Mouse (Mus musculus): Measurements from ENCODE around the gene Itpr1. TPM values are rescaled to one million over a fixed set of nuclear protein-coding genes. Genes with fewer than 3 reads are reported as not detected.

Itpr1 gene
- polyA plus RNA-seq, 1 experiment from 2014 or later, result 15.6 TPM

- Histone ChIP-seq H3K9me3 (ENCODE audit: control insufficient read depth, low read length) (no peaks in the 10 kb centered on the region), H3K9ac (ENCODE audit: low read length) (no peak overlapping the region), H3K36me3 (ENCODE audit: control insufficient read depth, insufficient read depth, low read length) (no peaks in the 10 kb centered on the region), H3K4me3 (ENCODE audit: low read depth, low read length) (no peak overlapping the region), H3K27ac (ENCODE audit: low read depth) (no peak overlapping the region), H3K4me2 (ENCODE audit: low read length) (no peak overlapping the region), H3K4me1 (replicated peaks; ENCODE audit: control insufficient read depth, insufficient read depth, low read length) (no peaks in the 10 kb centered on the region), H3K27me3 (replicated peaks; ENCODE audit: control insufficient read depth, insufficient read depth, low read length) (no peaks in the 10 kb centered on the region)
- WGBS, result 71% methylated on average over 2 of the region's 2 CpGs
- no peak for DNase-seq (ENCODE audit: low spot score)
- no peak for ATAC-seq (replicated peaks; ENCODE audit: low FRiP score, low TSS enrichment, low read depth)
Measured at GRCm38 (mm10) chr6:108321653-108322052, 108.8 kb downstream of the Itpr1 start.

DNA sequence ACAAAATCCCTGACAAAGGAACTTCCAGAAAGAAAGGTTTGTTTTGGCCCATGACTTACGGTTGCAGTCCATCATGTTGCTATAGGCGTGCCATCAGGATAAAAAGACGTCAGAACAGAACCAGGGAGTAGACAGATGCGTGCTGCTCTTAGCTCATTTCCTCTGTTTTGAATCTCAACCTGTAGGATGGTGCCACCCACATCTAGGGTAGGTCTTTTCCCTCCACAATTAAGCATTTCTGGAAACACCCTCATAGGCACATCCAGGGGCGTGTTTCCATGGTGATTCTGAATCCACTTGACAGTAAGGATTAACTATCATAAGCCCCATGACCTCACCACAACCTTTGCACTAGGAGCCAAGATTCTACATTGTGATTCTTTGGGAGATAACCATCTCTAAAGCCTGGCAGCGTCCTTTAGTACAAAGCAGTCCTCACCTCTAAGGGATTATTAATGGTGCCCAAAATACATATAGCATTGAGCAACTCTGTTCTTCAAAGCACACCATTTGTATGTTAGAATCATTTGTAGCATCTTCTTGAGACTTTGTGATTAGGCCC lies 111.6 kb downstream of the Itpr1 start:
- H3K27me3 ChIP-seq (replicated peaks; ENCODE audit: control insufficient read depth, insufficient read depth, low read length), result no peaks in the 10 kb centered on the region
- no peak overlapping the region for H3K9ac ChIP-seq (ENCODE audit: low read length)
- no peak overlapping the region for H3K4me3 ChIP-seq (ENCODE audit: low read depth, low read length)
- H3K36me3 ChIP-seq (ENCODE audit: control insufficient read depth, insufficient read depth, low read length), result no peaks in the 10 kb centered on the region
- ATAC-seq (replicated peaks; ENCODE audit: low FRiP score, low TSS enrichment, low read depth) (no peak), DNase-seq (ENCODE audit: low spot score) (no peak)
- H3K4me1 ChIP-seq (replicated peaks; ENCODE audit: control insufficient read depth, insufficient read depth, low read length), result no peaks in the 10 kb centered on the region
- WGBS, result 75% methylated on average over 6 of the region's 6 CpGs
- H3K27ac ChIP-seq (ENCODE audit: low read depth), result no peak overlapping the region
- H3K9me3 ChIP-seq (ENCODE audit: control insufficient read depth, low read length), result no peaks in the 10 kb centered on the region
- no peak overlapping the region for H3K4me2 ChIP-seq (ENCODE audit: low read length)

GRCm38 (mm10) chr6:108325400-108325799 lies 112.5 kb downstream of the Itpr1 start:
- no peak overlapping the region for H3K27ac ChIP-seq (ENCODE audit: low read depth)
- WGBS, result 91% methylated on average over 10 of the region's 10 CpGs
- H3K4me2 ChIP-seq (ENCODE audit: low read length), result no peak overlapping the region
- H3K36me3 ChIP-seq (ENCODE audit: control insufficient read depth, insufficient read depth, low read length), result no peaks in the 10 kb centered on the region
- DNase-seq (ENCODE audit: low spot score) (no peak), ATAC-seq (replicated peaks; ENCODE audit: low FRiP score, low TSS enrichment, low read depth) (no peak)
- no peak overlapping the region for H3K4me3 ChIP-seq (ENCODE audit: low read depth, low read length)
- no peaks in the 10 kb centered on the region for H3K27me3 ChIP-seq (replicated peaks; ENCODE audit: control insufficient read depth, insufficient read depth, low read length)
- H3K9ac ChIP-seq (ENCODE audit: low read length), result no peak overlapping the region
- no peaks in the 10 kb centered on the region for H3K4me1 ChIP-seq (replicated peaks; ENCODE audit: control insufficient read depth, insufficient read depth, low read length)
- no peaks in the 10 kb centered on the region for H3K9me3 ChIP-seq (ENCODE audit: control insufficient read depth, low read length)

DNA sequence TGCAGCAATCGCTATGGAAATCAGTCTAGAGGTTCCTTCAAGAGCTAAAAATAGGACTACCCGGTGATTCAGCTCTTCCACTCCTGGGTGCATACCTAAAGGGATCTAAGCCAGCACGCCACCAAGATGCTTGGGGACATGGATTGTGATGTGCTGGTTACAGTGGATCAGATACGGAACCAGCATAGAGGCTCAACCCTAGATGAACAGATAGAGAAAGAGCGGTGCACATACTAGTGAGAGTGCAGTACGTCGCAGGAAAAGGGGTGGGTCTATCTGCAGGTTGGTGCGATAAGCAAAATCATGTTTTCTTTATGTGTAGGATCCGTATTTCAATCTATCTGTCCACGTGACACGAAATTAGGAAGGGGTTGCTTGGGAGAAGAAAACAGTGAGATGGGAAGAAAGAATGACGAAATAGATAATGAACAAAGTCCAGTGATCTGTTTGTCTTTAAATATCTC lies 113.1 kb downstream of the Itpr1 start:
- no peak for ATAC-seq (replicated peaks; ENCODE audit: low FRiP score, low TSS enrichment, low read depth)
- 88% methylated on average over 12 of the region's 12 CpGs for WGBS

DNA sequence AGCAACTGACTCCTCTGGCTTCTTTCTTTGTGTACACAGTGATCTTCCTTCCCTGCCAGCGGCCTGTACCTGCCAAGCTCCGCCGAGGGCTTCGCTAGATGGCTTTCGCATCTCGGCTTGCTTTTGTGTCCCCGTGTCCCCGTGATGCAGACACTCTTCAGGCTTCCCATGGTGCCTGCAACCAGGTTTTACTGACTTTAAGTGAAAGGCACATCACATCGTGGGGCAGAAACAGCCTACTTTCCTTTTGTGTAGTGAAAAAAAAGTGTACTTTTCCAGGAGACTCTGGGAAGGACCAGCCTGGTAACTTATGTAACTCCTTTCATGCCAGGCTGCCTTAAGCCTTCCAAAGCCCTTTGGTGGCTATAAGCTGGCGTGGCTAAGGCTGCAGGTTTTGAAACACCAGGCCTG lies 113.9 kb downstream of the Itpr1 start:
- ATAC-seq (replicated peaks; ENCODE audit: low FRiP score, low TSS enrichment, low read depth) (no peak), DNase-seq (ENCODE audit: low spot score) (no peak)
- H3K27ac ChIP-seq (ENCODE audit: low read depth), result no peak overlapping the region
- H3K4me3 ChIP-seq (ENCODE audit: low read depth, low read length), result no peak overlapping the region
- no peaks in the 10 kb centered on the region for H3K36me3 ChIP-seq (ENCODE audit: control insufficient read depth, insufficient read depth, low read length)
- no peak overlapping the region for H3K9ac ChIP-seq (ENCODE audit: low read length)
- H3K4me1 ChIP-seq (replicated peaks; ENCODE audit: control insufficient read depth, insufficient read depth, low read length), result 0 out of 2 replicates have a peak, but pooled peaks cover 2% of the 10 kb centered on the region
- no peak overlapping the region for H3K4me2 ChIP-seq (ENCODE audit: low read length)
- no peaks in the 10 kb centered on the region for H3K9me3 ChIP-seq (ENCODE audit: control insufficient read depth, low read length)
- 83% methylated on average over 10 of the region's 10 CpGs for WGBS
- no peaks in the 10 kb centered on the region for H3K27me3 ChIP-seq (replicated peaks; ENCODE audit: control insufficient read depth, insufficient read depth, low read length)

More for the DNA sequence above, 113.1 kb downstream of the Itpr1 start:
- no peaks in the 10 kb centered on the region for H3K9me3 ChIP-seq (ENCODE audit: control insufficient read depth, low read length)
- H3K9ac ChIP-seq (ENCODE audit: low read length), result no peak overlapping the region
- H3K27ac ChIP-seq (ENCODE audit: low read depth), result no peak overlapping the region
- no peak overlapping the region for H3K4me3 ChIP-seq (ENCODE audit: low read depth, low read length)
- H3K36me3 ChIP-seq (ENCODE audit: control insufficient read depth, insufficient read depth, low read length), result no peaks in the 10 kb centered on the region
- no peak overlapping the region for H3K4me2 ChIP-seq (ENCODE audit: low read length)
- no peak for DNase-seq (ENCODE audit: low spot score)
- no peaks in the 10 kb centered on the region for H3K27me3 ChIP-seq (replicated peaks; ENCODE audit: control insufficient read depth, insufficient read depth, low read length)
- no peaks in the 10 kb centered on the region for H3K4me1 ChIP-seq (replicated peaks; ENCODE audit: control insufficient read depth, insufficient read depth, low read length)

DNA sequence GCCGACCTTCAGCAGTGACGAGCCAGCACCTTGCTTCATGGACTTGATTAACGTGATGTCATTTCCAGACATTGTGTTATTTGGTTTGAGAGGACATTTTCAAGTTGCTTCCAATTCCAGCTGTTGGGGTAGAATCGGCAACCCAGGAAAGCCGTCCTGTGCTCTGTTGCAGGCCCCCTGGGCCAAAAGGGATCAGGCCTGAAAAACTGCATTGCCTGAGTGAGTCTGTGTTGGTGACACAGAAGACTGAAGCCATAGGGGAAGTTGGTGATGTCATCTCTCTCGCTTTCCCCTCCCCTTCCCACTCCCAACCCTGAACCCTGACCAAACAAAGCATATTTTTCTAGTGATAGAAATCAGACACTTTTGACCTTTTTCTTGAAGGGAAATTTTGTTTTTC lies 114.7 kb downstream of the Itpr1 start:
- Histone ChIP-seq H3K4me1 (replicated peaks; ENCODE audit: control insufficient read depth, insufficient read depth, low read length) (0 out of 2 replicates have a peak, but pooled peaks cover 2% of the 10 kb centered on the region), H3K4me2 (ENCODE audit: low read length) (no peak overlapping the region)

GRCm38 (mm10) chr6:108328296-108328695 lies 115.4 kb downstream of the Itpr1 start:
- Histone ChIP-seq H3K9me3 (ENCODE audit: control insufficient read depth, low read length) (no peaks in the 10 kb centered on the region), H3K4me3 (ENCODE audit: low read depth, low read length) (no peak overlapping the region), H3K27ac (ENCODE audit: low read depth) (no peak overlapping the region), H3K9ac (ENCODE audit: low read length) (no peak overlapping the region), H3K27me3 (replicated peaks; ENCODE audit: control insufficient read depth, insufficient read depth, low read length) (no peaks in the 10 kb centered on the region), H3K4me2 (ENCODE audit: low read length) (no peak overlapping the region), H3K4me1 (replicated peaks; ENCODE audit: control insufficient read depth, insufficient read depth, low read length) (0 out of 2 replicates have a peak, but pooled peaks cover 2% of the 10 kb centered on the region), H3K36me3 (ENCODE audit: control insufficient read depth, insufficient read depth, low read length) (no peaks in the 10 kb centered on the region)
- DNase-seq (ENCODE audit: low spot score) (no peak), ATAC-seq (replicated peaks; ENCODE audit: low FRiP score, low TSS enrichment, low read depth) (no peak)
- WGBS, result 85% methylated on average over 7 of the region's 7 CpGs

More for the DNA sequence above, 114.7 kb downstream of the Itpr1 start:
- Histone ChIP-seq H3K4me3 (ENCODE audit: low read depth, low read length) (no peak overlapping the region), H3K9ac (ENCODE audit: low read length) (no peak overlapping the region), H3K27me3 (replicated peaks; ENCODE audit: control insufficient read depth, insufficient read depth, low read length) (no peaks in the 10 kb centered on the region), H3K9me3 (ENCODE audit: control insufficient read depth, low read length) (no peaks in the 10 kb centered on the region), H3K27ac (ENCODE audit: low read depth) (no peak overlapping the region), H3K36me3 (ENCODE audit: control insufficient read depth, insufficient read depth, low read length) (no peaks in the 10 kb centered on the region)
- DNase-seq (ENCODE audit: low spot score) (no peak), ATAC-seq (replicated peaks; ENCODE audit: low FRiP score, low TSS enrichment, low read depth) (no peak)
- 58% methylated on average over 6 of the region's 6 CpGs for WGBS

DNA sequence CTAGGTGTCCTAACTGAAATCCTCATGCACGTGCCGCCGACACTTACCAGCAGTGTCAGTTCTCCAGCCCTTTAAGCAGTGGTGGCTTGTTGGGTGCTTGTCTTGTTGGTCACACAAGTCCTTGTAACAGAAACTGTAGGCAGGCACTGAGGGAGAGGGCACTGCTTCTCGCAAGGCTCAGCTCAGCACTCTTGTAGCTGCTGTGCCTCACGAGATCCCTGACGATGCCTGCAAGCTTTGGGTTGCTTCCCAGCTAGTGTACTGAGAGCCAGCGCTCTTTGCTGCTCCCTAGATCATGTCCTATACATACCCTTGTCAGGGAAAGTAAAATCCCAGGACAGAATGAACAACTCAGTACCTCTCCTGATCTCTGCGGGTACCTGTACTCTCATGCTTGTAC lies 117.6 kb downstream of the Itpr1 start:
- Histone ChIP-seq H3K4me2 (ENCODE audit: low read length) (no peak overlapping the region), H3K27me3 (replicated peaks; ENCODE audit: control insufficient read depth, insufficient read depth, low read length) (no peaks in the 10 kb centered on the region), H3K4me3 (ENCODE audit: low read depth, low read length) (no peak overlapping the region), H3K36me3 (ENCODE audit: control insufficient read depth, insufficient read depth, low read length) (no peaks in the 10 kb centered on the region), H3K9me3 (ENCODE audit: control insufficient read depth, low read length) (no peaks in the 10 kb centered on the region), H3K9ac (ENCODE audit: low read length) (no peak overlapping the region), H3K4me1 (replicated peaks; ENCODE audit: control insufficient read depth, insufficient read depth, low read length) (0 out of 2 replicates have a peak, but pooled peaks cover 2% of the 10 kb centered on the region), H3K27ac (ENCODE audit: low read depth) (no peak overlapping the region)
- 82% methylated on average over 8 of the region's 8 CpGs for WGBS
- DNase-seq (ENCODE audit: low spot score) (no peak), ATAC-seq (replicated peaks; ENCODE audit: low FRiP score, low TSS enrichment, low read depth) (no peak)

GRCm38 (mm10) chr6:108331268-108331667 lies 118.4 kb downstream of the Itpr1 start:
- H3K27ac ChIP-seq (ENCODE audit: low read depth), result no peak overlapping the region
- ATAC-seq (replicated peaks; ENCODE audit: low FRiP score, low TSS enrichment, low read depth), result no peak

More at GRCm38 (mm10) chr6:108331268-108331667, 118.4 kb downstream of the Itpr1 start:
- no peaks in the 10 kb centered on the region for H3K9me3 ChIP-seq (ENCODE audit: control insufficient read depth, low read length)
- no peak overlapping the region for H3K4me2 ChIP-seq (ENCODE audit: low read length)
- no peaks in the 10 kb centered on the region for H3K27me3 ChIP-seq (replicated peaks; ENCODE audit: control insufficient read depth, insufficient read depth, low read length)
- H3K4me3 ChIP-seq (ENCODE audit: low read depth, low read length), result no peak overlapping the region
- WGBS, result 69% methylated on average over 3 of the region's 3 CpGs
- no peak for DNase-seq (ENCODE audit: low spot score)
- H3K9ac ChIP-seq (ENCODE audit: low read length), result no peak overlapping the region
- H3K4me1 ChIP-seq (replicated peaks; ENCODE audit: control insufficient read depth, insufficient read depth, low read length), result 0 out of 2 replicates have a peak, but pooled peaks cover 2% of the 10 kb centered on the region
- no peaks in the 10 kb centered on the region for H3K36me3 ChIP-seq (ENCODE audit: control insufficient read depth, insufficient read depth, low read length)

All from intestine, embryonic 14.5 days (tissue).